Mouse (Mus musculus): ENCODE results near the gene Pank3.
A peak's percentile ranks its signal among the peaks of the same experiment; 100 is the strongest.
"Not testable (repeated sequence)": the region's sequence is repeated elsewhere in the genome, so short reads cannot be mapped to it uniquely, and the experiment has no call there.

Gene Pank3

GRCm38 (mm10) chr11:35780336-35780735 is 11.1 kb downstream of the Pank3 start:
- no peak for DNase-seq

DNA sequence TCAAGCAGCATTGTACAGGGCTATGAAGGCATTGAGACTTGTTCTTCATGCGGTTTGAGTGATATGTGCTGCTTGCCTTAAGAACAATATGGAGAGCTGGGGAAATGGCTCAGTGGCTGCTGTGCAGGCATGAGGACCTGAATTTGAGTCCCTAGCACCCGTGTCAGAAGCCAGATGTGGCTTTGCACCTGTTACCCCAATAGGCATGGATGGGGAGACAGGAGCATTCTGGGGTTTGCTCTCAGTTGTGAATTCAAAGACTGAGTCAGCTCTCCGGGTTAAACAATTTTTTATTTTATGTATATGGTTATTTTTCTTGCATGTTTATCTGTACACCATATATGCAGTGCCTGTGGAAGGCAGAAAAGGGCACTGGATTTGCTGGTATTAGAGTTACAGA is 13.2 kb downstream of the Pank3 start:
- no peak for DNase-seq

GRCm38 (mm10) chr11:35783038-35783437 is 13.8 kb downstream of the Pank3 start:
- no peak for DNase-seq

DNA sequence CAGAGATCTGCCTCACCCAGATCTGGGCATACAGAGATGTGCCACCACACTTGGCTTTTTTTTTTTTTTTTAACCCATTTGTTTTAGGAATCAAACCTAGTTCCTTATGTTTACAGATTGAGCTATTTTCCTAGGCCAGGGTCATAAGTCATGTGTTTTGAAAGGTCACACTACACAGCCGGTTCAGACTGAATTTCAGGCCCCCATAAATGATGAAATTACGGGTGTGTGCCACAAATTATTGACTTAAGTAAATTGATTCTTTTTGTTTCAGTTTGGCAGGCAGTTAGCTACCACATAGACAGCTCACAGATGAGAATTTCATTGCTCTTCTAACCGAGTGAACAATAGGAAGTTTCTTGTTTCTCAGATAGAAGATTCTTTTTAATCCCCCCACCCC is 14.7 kb downstream of the Pank3 start:
- DNase-seq, result no peak

DNA sequence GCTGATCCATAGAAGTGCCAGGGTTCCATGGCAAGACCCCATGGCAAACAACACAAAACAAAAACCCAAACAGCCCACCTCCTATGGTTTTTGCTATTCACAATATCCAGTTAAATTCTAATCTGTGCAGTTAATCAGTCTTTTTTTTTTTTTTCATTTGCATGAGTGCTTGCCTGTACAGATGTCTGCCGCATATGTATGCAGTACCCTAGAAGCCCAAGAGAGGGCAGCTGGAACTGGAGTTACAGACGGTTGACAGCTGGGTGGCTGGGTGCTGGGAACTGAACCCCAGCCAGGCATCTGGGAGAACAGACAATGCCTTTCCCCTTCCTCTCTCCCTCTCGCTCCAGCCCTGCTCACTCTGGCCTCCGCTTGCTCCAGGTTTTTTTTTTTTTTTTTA is 15.3 kb downstream of the Pank3 start:
- no peak for DNase-seq

DNA sequence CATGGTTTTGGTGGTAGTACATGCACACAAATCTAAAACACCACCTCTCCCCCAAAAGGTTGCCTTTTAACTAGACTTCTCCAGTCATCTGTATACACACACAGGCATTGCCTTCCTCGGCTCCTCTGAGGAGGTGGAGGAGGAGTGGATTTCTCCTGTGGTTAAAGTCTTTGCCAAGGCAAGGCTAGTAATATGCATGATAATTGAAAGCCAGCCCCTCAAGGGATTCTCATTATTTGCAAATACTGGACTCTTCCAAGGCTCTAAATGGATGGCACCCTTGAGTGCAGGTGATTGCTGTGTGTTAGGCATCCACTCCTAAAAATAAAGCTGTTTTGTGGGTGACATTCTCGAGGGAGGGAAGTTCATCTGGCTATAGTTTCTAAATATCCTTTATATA is 19.2 kb downstream of the Pank3 start:
- no peak for DNase-seq

GRCm38 (mm10) chr11:35792800-35793199 is 23.5 kb downstream of the Pank3 start:
- not testable (repeated sequence) for DNase-seq

DNA sequence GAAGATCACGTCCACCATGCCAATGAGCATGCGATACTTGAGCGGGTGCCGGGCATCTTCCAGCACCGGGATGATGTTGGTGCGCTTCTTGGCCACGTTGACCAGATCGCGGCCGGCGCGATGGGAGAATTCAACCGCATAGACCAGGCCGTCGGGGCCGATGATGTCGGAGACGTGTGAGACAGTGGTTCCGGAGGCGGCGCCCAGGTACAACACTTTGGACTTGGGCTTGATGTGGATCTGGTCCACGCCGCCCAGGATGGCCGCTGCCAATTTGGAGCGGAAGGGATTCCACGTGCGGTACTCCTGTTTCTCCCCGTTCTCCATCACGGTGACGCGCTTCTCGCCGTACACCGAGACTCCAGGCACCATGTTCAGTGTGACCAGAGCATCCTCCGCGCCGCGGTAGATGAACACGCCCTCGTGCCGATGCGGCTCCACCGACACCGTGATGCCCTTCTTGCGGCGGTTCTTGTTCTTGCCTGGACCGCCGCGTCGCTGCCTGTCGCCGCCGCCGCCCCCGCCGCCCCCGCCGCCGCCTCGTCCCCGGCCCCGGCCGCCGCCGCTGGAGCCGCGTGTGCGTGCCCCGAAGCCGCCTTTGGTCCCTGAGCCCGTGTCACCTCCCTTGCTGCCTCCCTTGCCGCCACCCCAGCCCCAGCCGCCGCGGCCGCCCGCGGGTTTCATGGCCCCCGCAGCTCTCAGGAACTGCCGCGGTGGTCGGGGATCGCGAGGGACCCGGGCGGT is 28.6 kb downstream of the Pank3 start:
- DNase-seq, result no peak

DNA sequence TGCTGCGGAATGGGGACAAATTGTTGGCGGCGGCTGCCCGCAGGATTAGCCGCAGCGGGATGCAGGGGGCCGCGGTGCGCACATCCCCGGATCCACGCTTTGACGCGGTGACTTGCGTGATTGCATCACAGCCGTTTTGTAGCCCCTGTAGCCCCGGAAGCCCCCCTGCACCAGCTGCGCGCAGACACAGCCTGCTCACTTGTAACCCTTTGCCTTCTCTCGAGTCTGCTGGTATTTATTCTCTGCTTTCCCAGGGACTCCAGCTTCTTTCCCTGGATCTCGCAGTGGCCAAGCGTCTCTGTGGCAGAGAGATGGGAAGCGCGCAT is 29.2 kb downstream of the Pank3 start:
- peak; percentile 32 for DNase-seq

DNA sequence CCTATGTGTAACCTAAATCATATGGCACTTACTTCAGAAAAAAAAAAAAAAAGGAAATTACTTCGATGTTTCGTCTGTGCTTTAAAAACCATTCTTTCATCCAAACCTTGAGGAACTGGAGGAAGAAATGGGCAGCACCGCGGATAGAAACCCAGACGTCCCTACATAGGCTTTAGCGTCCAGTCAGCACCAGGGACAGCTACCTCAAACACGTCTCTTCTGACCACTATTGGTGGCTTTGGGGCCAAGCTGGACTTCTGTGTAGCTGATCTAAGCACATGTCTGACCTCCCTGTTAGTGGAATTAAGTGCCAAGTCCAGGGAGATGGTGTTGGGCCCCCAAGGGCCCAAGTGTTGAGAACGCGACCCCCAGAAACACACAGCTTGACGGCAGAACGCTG is 29.6 kb downstream of the Pank3 start, which contains the start of gene Fbll1:
Gene Fbll1 (minus strand): TSS at position 11 of the 400 bp plus-strand sequence.
- DNase-seq, result no peak

DNA sequence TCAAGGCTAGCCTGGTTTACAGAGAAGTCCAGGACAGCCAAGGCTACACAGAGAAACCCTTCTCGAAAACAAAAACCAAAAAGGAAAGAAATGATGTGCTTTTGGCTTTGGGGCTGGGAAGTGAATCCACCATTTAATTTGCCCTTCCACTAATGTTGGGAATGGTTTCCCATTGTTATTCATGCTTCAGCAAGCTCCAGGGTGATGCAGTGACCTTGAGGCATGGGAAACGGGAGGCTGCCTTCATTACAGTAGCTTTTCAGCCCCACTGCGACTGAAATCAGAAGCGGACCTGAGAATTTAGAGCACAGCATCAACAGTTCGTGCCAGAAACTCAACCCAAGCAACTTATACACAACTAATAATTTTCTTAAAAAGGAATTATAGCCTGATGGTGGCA is 32.0 kb downstream of the Pank3 start:
- DNase-seq, result no peak

DNA sequence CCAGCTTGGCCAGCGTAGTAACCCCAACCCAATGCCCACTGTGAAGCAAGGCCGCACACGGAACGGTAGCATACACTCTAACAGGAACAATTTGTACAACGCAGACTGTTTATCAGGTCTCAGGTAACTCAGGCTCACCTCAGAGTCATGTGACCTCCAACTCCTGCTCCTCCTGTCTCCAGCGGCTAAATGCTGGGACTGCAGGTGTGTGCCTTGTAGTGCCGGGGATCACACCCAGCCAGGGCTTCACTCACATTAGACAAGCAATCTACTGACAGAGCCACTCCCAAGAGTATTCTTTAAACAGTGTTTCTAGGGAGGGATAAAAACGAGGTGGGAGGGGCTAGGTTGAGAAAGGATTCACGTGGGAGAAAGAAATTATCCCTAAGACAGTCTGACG is 42.2 kb downstream of the Pank3 start:
- DNase-seq, result no peak

DNA sequence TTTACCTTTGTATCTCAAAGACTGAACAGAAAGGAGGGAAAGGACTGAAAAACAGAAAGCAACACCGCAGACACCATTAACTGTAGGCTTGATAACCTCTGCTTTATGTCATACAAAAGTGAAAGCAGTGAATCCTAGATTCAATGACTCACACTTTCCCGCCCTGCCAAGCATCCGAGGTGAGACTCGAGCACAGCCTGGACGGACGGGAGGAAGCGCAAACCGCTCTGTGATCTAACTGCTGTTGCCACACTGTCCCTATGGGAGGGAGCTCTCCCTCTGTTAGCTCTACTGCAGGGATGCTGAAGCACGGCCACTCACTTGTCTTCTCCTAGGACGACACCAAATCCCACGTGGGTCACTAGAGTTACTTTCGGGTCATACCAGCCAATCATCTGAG is 47.0 kb downstream of the Pank3 start:
- DNase-seq, result no peak

GRCm38 (mm10) chr11:35827714-35828113 is 58.4 kb downstream of the Pank3 start:
- no peak for DNase-seq

GRCm38 (mm10) chr11:35832139-35832538 is 62.9 kb downstream of the Pank3 start:
- DNase-seq, result no peak

GRCm38 (mm10) chr11:35833270-35833669 is 64.0 kb downstream of the Pank3 start:
- no peak for DNase-seq

DNA sequence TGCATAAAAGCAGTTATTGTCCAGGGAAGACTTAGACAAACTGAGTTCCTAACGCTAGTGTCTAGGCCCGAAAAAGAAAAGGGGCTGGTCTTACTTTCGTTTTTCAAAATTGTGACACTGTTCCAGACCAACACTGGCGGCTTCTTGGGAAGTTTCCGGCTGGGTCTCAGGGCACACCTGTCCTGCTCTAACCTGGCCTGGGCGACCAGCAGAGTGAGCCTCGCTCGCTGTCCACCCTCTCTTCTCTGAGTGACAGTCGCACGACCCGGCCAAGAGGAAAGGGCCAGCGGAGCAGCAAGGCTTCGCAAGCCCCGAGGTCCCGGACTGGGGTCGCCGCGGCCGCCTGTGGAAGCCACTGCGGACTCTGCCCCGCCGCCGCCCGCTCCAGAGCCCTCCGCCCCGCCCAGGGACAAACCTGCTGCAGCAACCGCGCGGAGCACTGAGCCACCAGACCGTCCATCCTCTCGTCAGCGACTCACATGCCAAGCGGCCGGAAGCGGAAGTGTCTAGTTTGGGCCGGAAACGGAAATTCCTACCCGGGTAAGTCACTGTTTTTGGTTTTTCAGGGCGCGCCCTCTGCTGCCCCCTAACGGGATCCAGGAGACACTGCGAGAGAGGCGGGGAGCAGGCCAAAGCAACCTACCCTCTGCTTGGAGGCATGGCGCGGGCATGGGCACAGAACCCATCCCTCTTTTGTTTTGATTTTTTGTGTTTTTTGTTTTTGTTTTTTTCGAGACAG is 64.9 kb downstream of the Pank3 start, which contains the start of gene Rars:
Gene Rars (minus strand): TSS at position 485 of the 739 bp plus-strand sequence.
- DNase-seq, result peak; percentile 93

DNA sequence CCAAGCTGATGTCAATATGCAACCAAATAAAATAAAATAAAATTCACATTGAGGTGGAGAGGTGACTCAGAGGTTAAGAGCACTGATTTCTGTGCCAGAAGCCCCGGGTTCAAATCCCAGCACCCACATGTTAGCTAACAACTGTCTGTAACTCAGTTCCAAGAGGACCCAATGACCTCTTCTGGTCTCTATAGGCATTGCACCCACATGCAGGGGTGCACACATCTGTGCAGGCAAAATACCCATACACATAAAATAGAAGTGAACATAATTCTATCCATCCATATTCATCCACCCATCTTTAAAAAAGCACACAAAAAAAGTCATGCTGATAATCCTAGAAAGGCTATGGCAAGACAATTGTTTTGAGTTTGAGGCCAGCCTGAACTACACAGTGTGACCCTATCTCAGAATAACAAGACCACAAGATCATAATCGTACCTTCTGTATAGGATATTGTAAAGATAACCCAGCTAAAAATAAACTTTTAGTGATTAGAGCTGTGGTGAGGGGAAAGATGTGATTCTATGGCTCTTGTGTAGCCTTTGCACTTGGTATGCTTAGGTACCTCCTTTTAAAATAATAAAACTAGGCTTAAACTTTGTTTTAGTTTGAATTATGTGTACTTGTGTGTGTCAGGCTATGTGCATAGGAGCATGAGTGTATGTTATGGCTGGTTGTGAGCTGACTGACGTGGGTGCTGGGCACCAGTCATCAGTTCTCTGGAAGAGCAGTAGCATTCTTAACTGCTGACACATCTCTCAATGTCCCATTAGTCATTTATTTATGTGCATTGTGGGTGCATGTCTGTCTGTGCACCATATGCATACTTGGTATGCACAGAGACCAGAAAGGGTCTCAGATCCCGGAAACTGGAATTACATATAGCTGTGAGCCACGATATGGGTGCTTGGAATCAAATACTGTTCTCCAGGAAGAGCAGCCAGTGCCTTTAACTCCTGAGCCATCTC is 68.2 kb downstream of the Pank3 start:
- DNase-seq, result no peak

GRCm38 (mm10) chr11:35838345-35839338 is 69.4 kb downstream of the Pank3 start:
- DNase-seq, result peak; percentile 81

DNA sequence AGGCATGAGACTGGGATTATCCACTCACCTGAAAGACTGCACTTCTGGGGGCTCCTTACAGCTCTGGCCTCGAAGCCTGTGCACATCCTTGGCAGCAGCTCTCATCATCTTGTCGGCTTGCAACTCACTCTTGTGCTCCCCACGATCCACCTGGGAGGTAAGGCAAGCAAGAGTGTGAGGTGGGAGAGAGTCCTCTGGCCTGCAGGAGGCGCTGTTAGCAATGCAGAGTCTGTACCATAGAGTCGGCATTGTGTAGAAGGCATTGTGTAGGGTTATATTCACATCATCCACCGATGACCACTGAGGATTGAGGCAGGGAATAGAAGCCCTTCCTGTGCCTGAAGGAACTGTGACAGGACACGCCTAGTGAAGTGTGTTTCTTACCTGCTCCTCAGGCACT is 71.0 kb downstream of the Pank3 start:
- no peak for DNase-seq

DNA sequence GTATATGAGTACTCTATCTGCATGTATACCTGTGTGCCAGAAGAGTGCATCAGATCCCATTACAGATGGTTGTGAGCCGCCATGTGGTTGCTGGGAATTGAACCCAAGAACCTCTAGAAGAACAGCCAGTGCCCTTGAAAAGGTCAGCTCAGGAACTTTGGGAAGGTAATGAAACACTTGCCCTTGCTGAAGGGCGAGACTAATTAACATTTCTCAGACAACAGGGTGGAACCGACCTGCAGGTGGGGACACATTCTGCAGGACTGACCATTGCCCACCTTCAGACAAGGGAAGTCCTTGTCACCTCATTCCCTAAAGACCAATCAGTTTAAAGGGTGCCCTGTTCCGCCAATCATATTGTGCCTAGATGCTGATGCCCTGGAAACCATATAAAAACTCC is 71.5 kb downstream of the Pank3 start:
- not testable (repeated sequence) for DNase-seq

Data from thymus, postnatal 14 days (tissue).